Mouse (Mus musculus): ENCODE data around the gene Ccdc177.

DNA sequence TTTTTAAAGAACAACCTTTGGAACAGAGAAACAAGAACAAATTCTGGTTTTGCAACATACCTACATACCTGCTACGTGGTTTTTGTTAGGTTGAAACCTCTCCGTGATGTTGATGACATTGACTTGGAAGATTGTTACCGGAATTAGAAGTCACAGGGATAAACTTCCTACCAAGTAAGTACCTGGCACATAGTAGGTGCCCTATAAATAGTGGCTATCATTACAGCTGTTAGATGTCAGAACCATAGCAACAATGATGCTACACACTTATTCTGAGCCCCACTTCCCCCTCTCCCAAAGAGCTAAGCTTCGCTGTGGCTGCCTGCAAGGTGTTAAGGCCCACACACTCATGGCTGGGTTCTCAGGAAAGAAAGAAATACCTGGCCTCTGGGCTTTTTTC is 25.1 kb upstream of the Ccdc177 start:
- no peak for TF ChIP-seq CTCF (IDR thresholded peaks at IDR 0.05; ENCODE audit: control insufficient read depth, insufficient read depth, low read length)
- TF ChIP-seq POLR2A (IDR thresholded peaks at IDR 0.05; ENCODE audit: borderline replicate concordance, control insufficient read depth, low read depth, low read length), result no peak
